Mouse (Mus musculus) liver, adult (tissue): ENCODE results near the gene Vwf.

Source experiments
- GATA4 ChIP-seq: IDR thresholded peaks from 2 replicates; pipeline ENCODE4 v1.6.1; 2014; ENCODE audit warnings: mild to moderate bottlenecking, low read length; ENCODE audit not compliant: insufficient replicate concordance

Vwf gene

GRCm38 (mm10) chr6:125590471-125590870 is 43.9 kb downstream of the Vwf start:
- no peak for TF ChIP-seq GATA4

GRCm38 (mm10) chr6:125591652-125592385 is 45.2 kb downstream of the Vwf start:
- TF ChIP-seq GATA4, result no peak

DNA sequence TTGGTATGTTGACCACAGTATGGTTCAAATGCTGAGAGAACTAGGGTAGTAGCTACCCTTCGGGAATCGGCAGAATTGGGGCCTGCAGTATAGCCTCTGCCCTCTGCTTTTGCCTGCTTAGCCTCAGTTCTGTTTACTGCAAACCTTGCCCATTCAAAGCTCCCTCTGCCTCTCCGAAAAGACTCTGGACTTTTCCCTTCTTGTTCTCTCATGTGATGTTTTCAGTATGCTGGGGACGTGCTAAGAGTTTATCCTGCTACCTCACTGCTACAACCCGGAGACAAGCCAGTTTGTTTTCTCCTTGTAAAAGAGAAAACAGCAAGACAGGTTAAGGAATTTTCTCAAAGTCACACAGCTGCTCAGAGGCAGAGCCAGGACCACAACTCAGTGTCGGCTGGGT is 46.0 kb downstream of the Vwf start:
- TF ChIP-seq GATA4, result no peak

GRCm38 (mm10) chr6:125594311-125594710 is 47.7 kb downstream of the Vwf start:
- no peak for TF ChIP-seq GATA4

GRCm38 (mm10) chr6:125594825-125595224 is 48.3 kb downstream of the Vwf start:
- no peak for TF ChIP-seq GATA4

- peak; percentile 92 for TF ChIP-seq GATA4
These were observed 50.2 kb downstream of the Vwf start for GRCm38 (mm10) chr6:125596701-125597318.

GRCm38 (mm10) chr6:125597716-125598115 is 51.1 kb downstream of the Vwf start:
- TF ChIP-seq GATA4, result no peak

- no peak for TF ChIP-seq GATA4
These were observed 53.5 kb downstream of the Vwf start for GRCm38 (mm10) chr6:125600036-125600558.

DNA sequence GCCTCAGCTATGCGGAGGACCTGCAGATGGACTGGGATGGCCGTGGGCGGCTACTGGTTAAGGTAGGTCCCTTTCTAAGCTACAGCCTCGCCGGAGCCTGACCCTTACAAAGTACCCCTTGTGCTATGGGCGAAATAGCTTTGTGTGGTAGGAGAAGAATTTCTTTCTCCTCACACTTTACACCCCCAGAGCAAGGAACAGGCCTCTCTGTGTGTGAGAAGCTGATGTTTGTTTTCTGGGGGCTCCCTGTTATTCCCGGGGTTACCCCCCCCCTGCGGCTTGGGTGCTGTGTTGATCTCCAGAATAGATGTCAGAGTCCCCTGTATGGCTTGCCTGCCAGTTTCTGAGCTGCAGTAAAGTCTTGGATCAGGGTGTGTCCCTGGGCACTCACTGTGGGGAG is 54.1 kb downstream of the Vwf start:
- TF ChIP-seq GATA4, result no peak

GRCm38 (mm10) chr6:125601190-125601589 is 54.6 kb downstream of the Vwf start:
- no peak for TF ChIP-seq GATA4

DNA sequence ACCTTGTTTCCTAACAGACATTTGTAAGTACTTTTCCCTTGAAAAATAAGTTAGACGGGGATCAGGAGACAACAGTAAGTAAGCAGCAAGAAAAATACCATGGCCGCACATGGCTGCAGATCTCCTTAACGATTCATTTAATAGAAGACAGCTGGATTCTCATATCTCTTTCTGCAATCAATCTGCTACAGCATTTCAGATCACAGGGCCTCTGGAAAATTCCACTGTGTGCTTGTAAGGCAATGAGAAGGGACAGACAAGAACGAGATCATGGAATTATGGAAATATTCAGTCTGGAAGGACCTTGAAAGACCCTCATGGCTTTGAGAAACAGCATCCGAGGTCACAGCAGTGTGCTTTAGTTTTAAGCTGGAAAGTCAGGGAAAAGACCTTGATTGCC is 55.2 kb downstream of the Vwf start:
- no peak for TF ChIP-seq GATA4

GRCm38 (mm10) chr6:125602354-125602753 is 55.8 kb downstream of the Vwf start:
- no peak for TF ChIP-seq GATA4

DNA sequence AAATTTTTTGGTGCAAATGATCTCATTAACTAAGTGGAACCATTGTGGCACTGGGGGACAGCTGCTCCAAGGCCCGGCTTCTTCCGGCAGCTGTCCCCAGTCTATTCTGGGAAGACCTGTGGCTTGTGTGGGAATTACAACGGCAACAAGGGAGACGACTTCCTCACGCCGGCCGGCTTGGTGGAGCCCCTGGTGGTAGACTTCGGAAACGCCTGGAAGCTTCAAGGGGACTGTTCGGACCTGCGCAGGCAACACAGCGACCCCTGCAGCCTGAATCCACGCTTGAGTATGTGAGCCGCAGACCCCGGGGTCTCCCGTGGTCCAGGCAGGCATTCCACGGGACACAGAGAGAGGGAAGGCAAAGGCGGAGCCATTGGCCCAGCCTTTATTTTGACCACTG is 56.7 kb downstream of the Vwf start:
- no peak for TF ChIP-seq GATA4

- TF ChIP-seq GATA4, result no peak
These were observed 57.3 kb downstream of the Vwf start for GRCm38 (mm10) chr6:125603678-125604462.

DNA sequence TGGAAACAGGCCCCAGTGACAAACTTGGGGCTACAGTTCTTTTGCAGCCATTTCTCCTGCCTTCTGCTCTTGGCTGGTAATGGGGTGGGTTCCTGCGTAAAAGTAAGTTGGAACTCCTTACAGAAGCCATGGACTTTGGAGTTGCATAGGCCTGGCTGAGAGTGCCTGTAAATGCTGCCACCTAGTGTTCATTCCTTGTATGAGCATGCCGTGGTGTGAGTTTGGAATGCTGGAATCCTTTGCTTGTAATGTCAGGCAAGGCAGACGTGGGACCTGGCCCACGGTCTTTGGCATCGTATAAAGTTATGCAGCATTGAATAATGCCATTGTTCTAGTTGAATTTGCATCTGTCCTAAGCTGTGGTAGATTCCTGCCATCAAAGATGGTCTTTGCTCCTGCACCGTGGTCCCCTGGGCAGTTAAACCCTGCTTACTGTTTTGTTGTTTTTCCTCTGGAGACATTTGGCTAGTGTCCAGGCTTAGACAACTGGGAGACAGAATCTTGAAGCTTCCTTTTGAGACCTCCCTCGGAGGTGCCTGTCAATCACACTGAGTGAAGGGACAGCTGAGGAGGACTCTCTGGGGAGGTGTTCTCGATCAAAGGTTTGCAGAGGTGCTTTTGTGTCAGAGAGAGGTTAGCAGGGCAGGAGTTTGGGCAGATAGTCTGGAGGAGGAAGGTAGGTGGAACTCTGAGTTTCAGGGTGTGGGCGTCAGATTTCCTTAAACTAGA is 58.1 kb downstream of the Vwf start:
- TF ChIP-seq GATA4, result no peak
